Mouse (Mus musculus) ES-Bruce4 (cell line): Measurements from ENCODE around the gene Tenm4. TPM values are rescaled to one million over a fixed set of nuclear protein-coding genes. Genes with fewer than 3 reads are reported as not detected.

Experiments
- H3K27ac ChIP-seq: 2 replicates; pipeline ENCODE4 v1.5.1; 2012; ENCODE audit warnings: low read length, inconsistent platforms; ENCODE audit not compliant: insufficient read depth
- H3K27me3 ChIP-seq: 2 replicates; pipeline ENCODE4 v1.6.1; 2012; ENCODE audit warnings: mild to moderate bottlenecking, low read length, inconsistent platforms; ENCODE audit not compliant: control insufficient read depth, poor library complexity, insufficient read depth, severe bottlenecking
- H3K36me3 ChIP-seq: 2 replicates; pipeline ENCODE4 v1.6.1; 2012; ENCODE audit warnings: inconsistent platforms, mild to moderate bottlenecking, low read length, moderate library complexity; ENCODE audit not compliant: control insufficient read depth, poor library complexity, insufficient read depth, severe bottlenecking
- H3K4me1 ChIP-seq: one replicate; pipeline ENCODE4 v1.8.1; 2011; ENCODE audit warnings: low read length; ENCODE audit not compliant: control insufficient read depth, insufficient read depth
- H3K4me3 ChIP-seq: 2 replicates; pipeline ENCODE4 v1.5.1; 2011; ENCODE audit warnings: low read depth, mild to moderate bottlenecking, low read length
- H3K9ac ChIP-seq: 2 replicates; pipeline ENCODE4 v1.6.1; 2012; ENCODE audit warnings: low read depth, mild to moderate bottlenecking, inconsistent platforms; ENCODE audit not compliant: poor library complexity, severe bottlenecking
- H3K9me3 ChIP-seq: replicated peaks from 2 replicates; pipeline ENCODE4 v1.6.1; 2012; ENCODE audit warnings: mild to moderate bottlenecking, low read length, inconsistent platforms; ENCODE audit not compliant: control insufficient read depth, poor library complexity, insufficient read depth, severe bottlenecking
- CTCF ChIP-seq: IDR thresholded peaks from one replicate; pipeline ENCODE4 v1.8.1; 2011; ENCODE audit warnings: low read depth, low read length
- EP300 ChIP-seq: IDR thresholded peaks from 2 replicates; pipeline ENCODE4 v1.6.1; 2011; ENCODE audit warnings: low read depth, low read length; ENCODE audit not compliant: insufficient read depth
- POLR2A ChIP-seq: IDR thresholded peaks from one replicate; pipeline ENCODE4 v1.8.1; 2011; ENCODE audit warnings: low read length; ENCODE audit not compliant: insufficient read depth
- polyA plus RNA-seq: library from polyadenylated mRNA; stranded (reverse); fragments of >200 nt; gene quantifications from 2 replicates; pipeline ENCODE4 v1.2.4, GENCODE M21; 2011; ENCODE audit warnings: low read depth; ENCODE audit not compliant: missing spikeins, insufficient read depth, insufficient read length

Tenm4 gene
- polyA plus RNA-seq, 1 experiment, result 4.8 TPM

DNA sequence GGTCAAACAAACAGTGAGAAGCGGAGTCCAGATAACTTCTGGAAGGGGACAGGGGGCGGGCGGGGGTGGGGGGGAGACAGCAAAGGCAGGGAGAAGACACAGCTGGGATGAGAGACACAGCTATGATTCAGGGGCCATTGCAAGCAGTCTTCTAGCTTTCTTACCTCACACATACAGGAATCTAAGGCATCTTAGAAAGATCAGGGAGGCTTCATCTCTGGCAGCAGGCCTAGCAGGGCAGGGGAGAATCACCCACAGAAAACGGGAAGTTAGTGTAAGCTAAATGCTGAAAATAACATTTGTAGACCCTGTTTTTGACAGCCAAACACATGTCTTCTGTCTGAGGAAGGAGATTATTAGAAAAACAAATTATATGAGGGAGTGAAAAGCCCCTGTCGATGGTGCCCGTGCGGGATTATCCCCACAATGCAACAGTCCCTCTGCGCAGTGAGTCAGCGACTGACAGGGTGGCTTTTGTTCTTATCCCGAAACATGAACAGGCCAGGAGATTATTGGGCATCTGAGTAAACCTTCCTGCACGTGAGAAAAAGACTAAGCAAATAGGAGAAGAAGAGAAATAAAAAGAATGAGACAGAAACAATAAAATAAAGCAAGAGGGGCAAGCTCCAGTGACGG lies 584.5 kb downstream of the Tenm4 start:
- TF ChIP-seq EP300 (no peak), CTCF (no peak), POLR2A (no peak)
- no peak overlapping the region for H3K27ac ChIP-seq
- no peak overlapping the region for H3K4me3 ChIP-seq
- no peaks in the 10 kb centered on the region for H3K4me1 ChIP-seq
- H3K9ac ChIP-seq, result no peak overlapping the region
- no peaks in the 10 kb centered on the region for H3K36me3 ChIP-seq
- no peaks in the 10 kb centered on the region for H3K9me3 ChIP-seq
- H3K27me3 ChIP-seq, result no peaks in the 10 kb centered on the region

DNA sequence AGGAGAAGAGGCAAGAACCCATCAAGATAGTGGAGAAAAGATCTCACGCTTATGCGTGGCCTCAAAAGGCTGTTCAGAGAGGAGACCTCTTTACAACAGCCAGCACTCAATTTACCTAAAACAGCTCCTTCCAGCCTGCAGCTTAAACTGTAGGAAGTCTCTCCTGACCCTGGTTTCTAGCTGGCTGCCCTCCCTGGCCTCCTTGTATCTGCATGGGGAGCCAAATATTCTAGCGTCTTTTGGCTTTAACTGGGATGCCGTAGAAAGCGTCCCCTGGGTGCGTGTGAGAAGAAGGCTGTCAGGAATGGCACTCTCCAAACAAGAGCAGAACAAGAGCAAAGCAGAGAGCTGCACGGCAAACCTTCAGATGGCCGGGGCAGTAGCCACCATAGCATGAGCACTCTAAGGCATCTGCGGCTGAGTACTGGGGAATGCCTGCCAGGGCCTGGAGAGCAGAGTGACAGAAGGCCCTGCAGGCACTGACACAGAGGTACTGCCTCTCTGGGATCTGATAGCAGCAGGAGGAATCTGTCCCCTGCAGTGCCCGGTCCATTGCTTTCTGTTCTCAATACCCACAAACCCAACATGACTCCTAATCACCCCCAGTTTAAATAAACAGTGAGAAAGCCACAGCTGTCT lies 585.2 kb downstream of the Tenm4 start:
- no peaks in the 10 kb centered on the region for H3K4me1 ChIP-seq
- no peaks in the 10 kb centered on the region for H3K27me3 ChIP-seq
- no peak overlapping the region for H3K4me3 ChIP-seq
- no peaks in the 10 kb centered on the region for H3K36me3 ChIP-seq
- H3K9ac ChIP-seq, result no peak overlapping the region
- H3K9me3 ChIP-seq, result no peaks in the 10 kb centered on the region
- TF ChIP-seq EP300, result no peak
- TF ChIP-seq POLR2A, result no peak
- TF ChIP-seq CTCF, result no peak
- no peak overlapping the region for H3K27ac ChIP-seq

DNA sequence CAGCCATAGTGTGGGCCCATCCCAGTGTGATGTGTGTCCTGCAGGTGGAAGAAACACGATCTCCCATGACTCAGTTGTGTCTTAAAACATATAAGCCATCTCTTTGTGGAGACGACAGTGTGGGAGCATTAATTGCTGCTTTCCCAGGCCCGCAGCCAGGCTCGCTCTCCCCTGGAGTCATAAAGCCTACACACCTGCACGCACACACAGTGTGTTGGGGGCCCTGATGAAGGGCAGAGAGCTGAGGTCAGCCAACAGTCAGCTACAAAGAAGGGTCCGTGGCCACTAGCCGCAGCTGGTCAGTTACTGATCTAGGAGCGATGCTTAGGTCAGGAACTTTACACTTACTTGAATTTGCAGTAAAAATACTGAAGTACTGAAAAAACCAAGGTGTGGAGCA lies 586.0 kb downstream of the Tenm4 start:
- H3K4me1 ChIP-seq, result no peaks in the 10 kb centered on the region
- no peaks in the 10 kb centered on the region for H3K27me3 ChIP-seq
- TF ChIP-seq POLR2A, result no peak
- TF ChIP-seq CTCF, result no peak
- no peak for TF ChIP-seq EP300
- no peak overlapping the region for H3K9ac ChIP-seq
- H3K27ac ChIP-seq, result no peak overlapping the region
- H3K9me3 ChIP-seq, result no peaks in the 10 kb centered on the region
- no peak overlapping the region for H3K4me3 ChIP-seq
- H3K36me3 ChIP-seq, result no peaks in the 10 kb centered on the region

DNA sequence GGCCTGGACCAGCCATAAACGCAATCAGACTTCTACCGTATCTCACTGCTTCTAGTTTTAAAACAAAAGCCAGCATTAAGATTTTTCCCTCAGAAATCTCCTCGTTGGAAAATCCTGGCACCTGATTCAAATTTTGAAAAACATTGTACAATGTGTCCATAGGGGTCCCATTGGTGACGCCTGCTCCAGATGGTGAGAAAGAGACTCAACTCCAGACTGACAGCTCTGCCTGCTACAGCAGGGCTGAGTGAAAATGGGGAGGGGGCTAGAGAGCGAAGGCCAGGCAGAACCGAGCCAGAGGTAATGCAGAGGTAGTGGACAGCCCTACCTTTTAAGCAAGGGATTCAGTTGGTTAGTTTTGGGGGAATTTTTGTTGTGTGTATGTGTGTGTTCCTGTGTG lies 589.2 kb downstream of the Tenm4 start:
- Histone ChIP-seq H3K27ac (no peak overlapping the region), H3K4me1 (no peaks in the 10 kb centered on the region), H3K27me3 (no peaks in the 10 kb centered on the region), H3K36me3 (no peaks in the 10 kb centered on the region), H3K4me3 (no peak overlapping the region), H3K9me3 (no peaks in the 10 kb centered on the region), H3K9ac (no peak overlapping the region)
- TF ChIP-seq POLR2A (no peak), CTCF (no peak), EP300 (no peak)

DNA sequence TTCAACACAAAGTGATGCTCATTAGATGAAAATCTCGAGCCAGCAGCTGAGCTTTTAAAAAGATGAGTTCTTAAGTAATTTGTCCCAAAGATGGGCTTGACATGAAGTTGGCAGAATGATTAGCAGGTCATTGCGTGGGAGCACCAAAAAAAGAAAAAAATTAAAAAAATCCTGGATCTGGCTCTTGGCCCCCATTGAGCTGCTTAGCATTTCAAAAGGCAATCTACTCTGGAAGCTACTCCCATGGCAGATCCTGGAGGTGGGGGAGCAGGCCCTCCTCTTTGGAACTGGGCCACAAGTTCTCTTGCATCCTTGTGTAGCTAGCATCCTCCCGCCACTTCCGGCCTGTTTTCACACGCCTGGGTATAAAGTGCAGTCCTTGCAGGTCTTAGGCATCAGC lies 590.1 kb downstream of the Tenm4 start:
- no peak overlapping the region for H3K4me3 ChIP-seq

DNA sequence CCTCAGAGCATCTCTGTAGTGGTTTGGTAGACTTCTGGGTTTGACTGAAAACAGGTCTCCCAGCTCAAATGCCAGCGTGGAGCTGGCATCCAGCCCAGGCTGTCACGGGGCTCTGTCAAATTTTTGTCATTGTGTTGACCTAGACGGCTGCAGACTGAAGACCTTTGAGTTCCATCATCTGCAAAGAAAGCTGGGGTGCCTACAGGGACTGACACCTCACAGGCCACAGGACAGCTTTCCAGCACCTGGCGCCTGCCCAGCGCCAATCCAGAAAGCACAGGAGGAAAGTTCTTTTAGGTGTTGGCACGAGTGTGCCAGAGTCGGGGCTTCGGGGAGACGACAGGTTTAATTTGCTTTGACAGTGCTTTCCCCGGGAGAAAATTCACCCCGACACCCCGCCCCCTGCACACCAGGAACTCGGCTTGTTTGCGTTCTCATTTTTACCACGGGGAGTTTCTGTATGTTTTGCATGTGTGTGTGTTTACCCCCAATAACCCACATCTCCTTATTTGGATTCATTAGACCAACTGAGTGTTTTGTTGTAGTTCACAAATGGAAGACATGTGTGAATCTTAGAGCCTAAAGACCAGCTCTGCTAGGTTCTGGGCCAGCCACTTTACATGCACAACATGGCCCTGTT lies 594.4 kb downstream of the Tenm4 start:
- TF ChIP-seq CTCF (no peak), POLR2A (no peak)
- Histone ChIP-seq H3K4me1 (no peaks in the 10 kb centered on the region), H3K4me3 (no peak overlapping the region), H3K36me3 (no peaks in the 10 kb centered on the region), H3K27ac (no peak overlapping the region), H3K9me3 (no peaks in the 10 kb centered on the region), H3K9ac (no peak overlapping the region), H3K27me3 (no peaks in the 10 kb centered on the region)

More for the DNA sequence above, 590.1 kb downstream of the Tenm4 start:
- H3K4me1 ChIP-seq, result no peaks in the 10 kb centered on the region
- H3K9me3 ChIP-seq, result no peaks in the 10 kb centered on the region
- H3K27ac ChIP-seq, result no peak overlapping the region
- TF ChIP-seq CTCF (no peak), EP300 (no peak), POLR2A (no peak)
- no peaks in the 10 kb centered on the region for H3K36me3 ChIP-seq
- H3K27me3 ChIP-seq, result no peaks in the 10 kb centered on the region
- H3K9ac ChIP-seq, result no peak overlapping the region
